Mouse (Mus musculus) olfactory bulb, adult 2 months (tissue): Measurements from ENCODE around the gene Tirap.

Experiments used
- CTCF ChIP-seq: fragments of 200-500 bp; IDR thresholded peaks from 2 replicates; pipeline ENCODE4 v1.5.1; 2012; ENCODE audit warnings: low read depth, mild to moderate bottlenecking, low read length, moderate library complexity; ENCODE audit not compliant: insufficient read depth
- POLR2A ChIP-seq: fragments of 200-500 bp; IDR thresholded peaks from 2 replicates; pipeline ENCODE4 v1.6.1; 2012; ENCODE audit warnings: mild to moderate bottlenecking, low read depth, low read length, moderate library complexity; ENCODE audit not compliant: insufficient read depth

GRCm38 (mm10) chr9:35158477-35158876 is 41.6 kb downstream of the Tirap start:
- TF ChIP-seq CTCF (no peak), POLR2A (no peak)
